Mouse (Mus musculus) liver, adult 10 weeks (tissue): ENCODE results near the gene Rpl14. TPM values are rescaled to one million over a fixed set of nuclear protein-coding genes. Genes with fewer than 3 reads are reported as not detected.

Experiments used
- polyA plus RNA-seq: library from polyadenylated mRNA; stranded (reverse); fragments of 350-450 nt; fragmentation: Illumina TruSeq; extraction: RNeasy Lipid Tissue Mini Kit (QIAGEN cat#74804); gene quantifications from one replicate; pipeline ENCODE4 v1.2.3, GENCODE M21; 2014; ENCODE audit warnings: low read depth, low replicate concordance

Rpl14 gene
- polyA plus RNA-seq, result 189 TPM

GRCm38 (mm10) chr9:120570741-120571592, at the start of gene Rpl14:
Gene Rpl14, plus strand, starts transcription at chr9:120571444.

GRCm38 (mm10) chr9:120539662-120540251, 31.5 kb upstream of the Rpl14 start, which contains the start of gene Entpd3:
Gene Entpd3, plus strand, starts transcription at chr9:120539818.

Other genes with a start within 250 kb of the Rpl14 start
- 21.8 TPM for gene Eif1b, start 79.2 kb upstream of the Rpl14 start, polyA plus RNA-seq
- gene Entpd3, start 31.6 kb upstream of the Rpl14 start, polyA plus RNA-seq, result not detected